Mouse (Mus musculus): ENCODE data around the gene Ago1. TPM values are rescaled to one million over a fixed set of nuclear protein-coding genes. Genes with fewer than 3 reads are reported as not detected.
A peak's percentile ranks its signal among the peaks of the same experiment; 100 is the strongest.

The Ago1 gene
- polyA plus RNA-seq, 1 experiment from 2014 or later: 5.0 TPM

- H3K27ac ChIP-seq (replicated peaks): no peak overlapping the region
- H3K4me3 ChIP-seq (replicated peaks): no peak overlapping the region
- no peak for ATAC-seq (ENCODE audit: insufficient number of reproducible peaks, low FRiP score, low TSS enrichment, low read depth)
- H3K9me3 ChIP-seq (replicated peaks): no peaks in the 10 kb centered on the region
- WGBS: 76% methylated on average over 3 of the region's 3 CpGs
- H3K27me3 ChIP-seq: no peaks in the 10 kb centered on the region
- H3K9ac ChIP-seq: no peak overlapping the region
- no peaks in the 10 kb centered on the region for H3K4me1 ChIP-seq
- H3K36me3 ChIP-seq: peaks cover 72% of the 10 kb centered on the region
- H3K4me2 ChIP-seq (replicated peaks): no peak overlapping the region
Measured at GRCm38 (mm10) chr4:126444528-126444927, 23.9 kb downstream of the Ago1 start.

- 70% methylated on average over 5 of the region's 5 CpGs for WGBS
- Histone ChIP-seq H3K4me2 (replicated peaks) (no peak overlapping the region), H3K9me3 (replicated peaks) (no peaks in the 10 kb centered on the region), H3K9ac (no peak overlapping the region), H3K27ac (replicated peaks) (no peak overlapping the region), H3K36me3 (peaks cover 43% of the 10 kb centered on the region), H3K27me3 (no peaks in the 10 kb centered on the region), H3K4me3 (replicated peaks) (no peak overlapping the region), H3K4me1 (no peaks in the 10 kb centered on the region)
- ATAC-seq (ENCODE audit: insufficient number of reproducible peaks, low FRiP score, low TSS enrichment, low read depth): no peak
Measured at GRCm38 (mm10) chr4:126438261-126438660, 30.1 kb downstream of the Ago1 start.

DNA sequence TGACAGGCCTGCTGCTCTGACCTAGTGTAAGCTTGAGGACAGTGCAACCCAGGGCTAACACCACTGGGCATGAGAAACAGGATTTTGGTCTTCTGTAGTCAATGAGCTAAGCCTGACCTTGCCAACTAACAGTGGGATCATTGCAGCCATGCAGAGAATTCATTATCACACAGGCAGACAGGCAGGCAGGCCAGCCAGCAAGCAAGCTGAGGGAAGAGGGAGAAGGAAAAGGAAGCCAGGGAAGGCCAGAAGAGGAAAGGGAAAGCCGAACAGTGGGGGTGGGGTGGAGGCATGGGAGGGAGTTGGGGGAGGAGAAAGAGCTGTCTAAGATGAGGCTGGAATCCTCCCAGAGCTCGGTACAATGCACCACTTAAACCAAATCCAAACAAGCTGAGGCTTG is 32.1 kb downstream of the Ago1 start:
- ATAC-seq (ENCODE audit: insufficient number of reproducible peaks, low FRiP score, low TSS enrichment, low read depth): no peak
- Histone ChIP-seq H3K4me1 (no peaks in the 10 kb centered on the region), H3K9ac (no peak overlapping the region), H3K4me2 (replicated peaks) (no peak overlapping the region), H3K9me3 (replicated peaks) (no peaks in the 10 kb centered on the region), H3K27me3 (no peaks in the 10 kb centered on the region), H3K4me3 (replicated peaks) (no peak overlapping the region), H3K27ac (replicated peaks) (no peak overlapping the region), H3K36me3 (peaks cover 25% of the 10 kb centered on the region)
- 27% methylated on average over 2 of the region's 2 CpGs for WGBS

DNA sequence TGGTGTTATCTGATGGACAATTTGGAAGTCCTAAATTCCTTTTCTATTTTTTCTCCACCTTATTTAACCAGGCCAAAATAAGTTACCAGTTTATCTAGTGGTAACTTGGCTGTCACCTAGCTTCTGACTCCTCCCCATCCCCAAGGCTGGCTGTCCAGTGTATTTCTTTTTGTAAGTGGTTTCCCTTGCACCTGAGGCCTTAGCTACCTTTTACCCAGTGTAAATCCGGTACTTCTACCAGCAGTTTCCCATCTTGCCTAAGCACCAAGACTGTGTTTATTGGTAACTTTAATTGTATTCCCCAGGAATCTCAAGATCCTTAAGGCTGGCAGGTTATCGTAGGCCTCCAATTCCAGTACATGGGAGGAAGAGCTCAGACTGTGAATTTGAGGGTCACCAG is 34.3 kb downstream of the Ago1 start:
- Histone ChIP-seq H3K27ac (replicated peaks) (no peak overlapping the region), H3K4me2 (replicated peaks) (no peak overlapping the region), H3K27me3 (no peaks in the 10 kb centered on the region), H3K4me1 (no peaks in the 10 kb centered on the region), H3K9ac (no peak overlapping the region), H3K4me3 (replicated peaks) (no peak overlapping the region), H3K9me3 (replicated peaks) (no peaks in the 10 kb centered on the region), H3K36me3 (peaks cover 6% of the 10 kb centered on the region)
- WGBS: 95% methylated on average over 2 of the region's 2 CpGs
- ATAC-seq (ENCODE audit: insufficient number of reproducible peaks, low FRiP score, low TSS enrichment, low read depth): no peak

DNA sequence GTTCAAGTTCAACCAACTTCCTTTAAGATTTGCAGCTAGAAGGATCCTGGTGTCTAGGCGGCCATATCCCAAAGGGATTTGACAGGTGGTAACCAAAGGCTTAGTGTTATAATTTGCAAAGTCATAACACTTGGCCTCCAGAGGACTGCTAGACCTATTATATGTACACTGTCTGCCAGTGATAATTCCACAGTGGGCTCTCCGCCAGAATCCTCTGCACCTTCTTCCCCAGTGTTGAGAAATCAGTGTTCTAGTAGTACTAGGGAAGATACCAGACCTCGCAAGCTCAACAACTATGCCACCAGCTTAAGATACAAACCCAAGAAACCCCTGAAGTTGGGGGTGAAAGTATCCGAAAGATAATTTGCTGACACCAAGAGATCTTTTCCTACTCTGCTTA is 35.2 kb downstream of the Ago1 start:
- H3K9me3 ChIP-seq (replicated peaks): no peaks in the 10 kb centered on the region
- no peak for ATAC-seq (ENCODE audit: insufficient number of reproducible peaks, low FRiP score, low TSS enrichment, low read depth)
- H3K36me3 ChIP-seq: peaks cover 4% of the 10 kb centered on the region; the same call in 1 of the 2 replicates
- no peaks in the 10 kb centered on the region for H3K27me3 ChIP-seq
- peaks cover 6% of the 10 kb centered on the region for H3K4me1 ChIP-seq
- H3K4me2 ChIP-seq (replicated peaks): no peak overlapping the region
- WGBS: 82% methylated on average over 4 of the region's 4 CpGs
- no peak overlapping the region for H3K9ac ChIP-seq
- H3K27ac ChIP-seq (replicated peaks): no peak overlapping the region
- H3K4me3 ChIP-seq (replicated peaks): no peak overlapping the region

GRCm38 (mm10) chr4:126431746-126432145 is 36.6 kb downstream of the Ago1 start:
- 69% methylated on average over 4 of the region's 4 CpGs for WGBS
- no peaks in the 10 kb centered on the region for H3K36me3 ChIP-seq
- H3K27ac ChIP-seq (replicated peaks): no peak overlapping the region
- H3K4me3 ChIP-seq (replicated peaks): no peak overlapping the region
- no peak for ATAC-seq (ENCODE audit: insufficient number of reproducible peaks, low FRiP score, low TSS enrichment, low read depth)
- H3K27me3 ChIP-seq: no peaks in the 10 kb centered on the region
- H3K9me3 ChIP-seq (replicated peaks): no peaks in the 10 kb centered on the region
- H3K9ac ChIP-seq: no peak overlapping the region
- H3K4me2 ChIP-seq (replicated peaks): no peak overlapping the region
- H3K4me1 ChIP-seq: peaks cover 7% of the 10 kb centered on the region

DNA sequence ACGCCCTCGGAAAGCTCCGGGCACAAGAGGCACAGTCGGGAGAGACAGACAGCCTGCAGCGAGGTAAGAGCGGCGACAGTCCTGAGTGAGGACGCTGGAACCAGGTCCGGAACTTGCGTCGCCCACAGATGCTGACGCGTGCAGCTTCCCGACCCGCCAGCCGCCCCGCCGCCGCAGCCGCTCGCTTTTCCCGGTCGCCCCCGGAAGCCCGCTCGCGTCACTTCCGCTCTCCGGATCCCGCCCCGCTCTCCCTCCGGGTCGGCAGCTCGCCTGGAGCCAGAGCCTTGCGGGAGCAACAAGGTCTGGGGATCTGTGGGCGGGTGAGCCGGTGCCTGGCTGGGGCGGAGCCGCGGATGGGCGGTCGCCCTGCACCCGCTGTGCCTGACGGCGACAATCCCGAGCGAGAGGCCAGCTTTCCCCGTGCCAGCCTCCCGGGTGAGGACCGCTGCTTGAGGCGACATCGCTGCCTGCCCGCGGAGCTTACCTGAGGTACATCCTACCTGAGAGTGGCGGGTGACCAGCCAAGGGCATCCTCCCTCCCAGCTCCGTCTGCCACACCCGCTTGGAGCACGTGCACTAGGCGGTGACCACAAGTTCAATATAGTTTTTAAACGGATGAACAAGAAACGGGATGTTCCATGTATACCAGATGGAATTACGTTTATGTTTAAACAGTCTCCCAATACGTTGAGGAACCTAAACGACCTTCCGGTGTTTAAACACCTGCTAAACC is 38.9 kb downstream of the Ago1 start, which contains the start of gene Ago3:
TSS of gene Ago3 (minus strand) at position 210 of the 733 bp plus-strand sequence.
- peak within 1 kb of the TSS; percentile 90 for H3K27ac ChIP-seq (replicated peaks)
- peaks cover 7% of the 10 kb centered on the region for H3K4me1 ChIP-seq
- H3K4me3 ChIP-seq (replicated peaks): peak within 1 kb of the TSS; percentile 81
- H3K9me3 ChIP-seq (replicated peaks): no peaks in the 10 kb centered on the region
- H3K4me2 ChIP-seq (replicated peaks): peak within 1 kb of the TSS; percentile 82
- peak; percentile 94 for ATAC-seq (ENCODE audit: insufficient number of reproducible peaks, low FRiP score, low TSS enrichment, low read depth)
- no peaks in the 10 kb centered on the region for H3K36me3 ChIP-seq
- H3K9ac ChIP-seq: peak within 1 kb of the TSS; percentile 82
- no peaks in the 10 kb centered on the region for H3K27me3 ChIP-seq
- under 1% methylated on average over 65 of the region's 65 CpGs for WGBS

DNA sequence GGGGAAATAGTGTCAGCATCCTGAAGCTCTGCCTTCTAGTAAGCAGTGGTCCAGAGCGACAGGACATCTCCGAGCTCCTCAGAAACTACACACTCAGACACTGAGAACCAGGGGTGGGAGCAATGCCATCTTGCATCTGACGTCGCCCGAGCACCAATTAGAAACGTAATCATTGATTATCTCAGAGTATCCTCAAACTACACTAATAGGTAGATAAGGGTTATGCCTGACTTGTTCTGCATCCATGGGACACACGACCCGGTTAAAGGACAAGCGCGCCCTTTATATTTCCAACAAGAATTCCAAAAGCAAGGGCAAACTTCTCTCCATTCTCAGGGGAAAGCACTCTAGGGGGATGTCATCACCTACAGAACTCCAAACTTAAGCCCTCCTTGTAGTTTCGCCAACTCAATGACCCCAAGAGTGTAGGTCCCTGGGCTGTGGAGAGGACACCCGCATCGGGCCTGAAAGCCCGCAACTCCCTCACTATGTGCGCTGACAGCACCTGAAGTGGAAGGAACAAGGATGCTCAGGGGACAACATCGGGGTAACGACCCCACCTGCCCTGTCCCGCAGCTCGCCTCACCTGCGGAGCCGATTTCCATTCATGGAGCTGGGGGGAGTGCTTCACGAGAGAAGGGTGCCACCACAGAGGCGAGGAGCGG is 39.6 kb downstream of the Ago1 start:
- no peaks in the 10 kb centered on the region for H3K36me3 ChIP-seq
- peak overlapping the region; percentile 90 for H3K27ac ChIP-seq (replicated peaks)
- peaks cover 7% of the 10 kb centered on the region for H3K4me1 ChIP-seq
- peak overlapping the region; percentile 82 for H3K4me2 ChIP-seq (replicated peaks)
- 2% methylated on average over 24 of the region's 24 CpGs for WGBS
- H3K9ac ChIP-seq: peak overlapping the region; percentile 82
- H3K4me3 ChIP-seq (replicated peaks): peak overlapping the region; percentile 81
- no peaks in the 10 kb centered on the region for H3K9me3 ChIP-seq (replicated peaks)
- H3K27me3 ChIP-seq: no peaks in the 10 kb centered on the region
- peak; percentile 52; the same call in 1 of the 2 replicates for ATAC-seq (ENCODE audit: insufficient number of reproducible peaks, low FRiP score, low TSS enrichment, low read depth)

GRCm38 (mm10) chr4:126423866-126424265 is 44.5 kb downstream of the Ago1 start:
- Histone ChIP-seq H3K27ac (replicated peaks) (no peak overlapping the region), H3K4me3 (replicated peaks) (no peak overlapping the region), H3K36me3 (no peaks in the 10 kb centered on the region), H3K9me3 (replicated peaks) (no peaks in the 10 kb centered on the region), H3K27me3 (no peaks in the 10 kb centered on the region), H3K4me2 (replicated peaks) (no peak overlapping the region), H3K4me1 (peaks cover 7% of the 10 kb centered on the region), H3K9ac (no peak overlapping the region)
- no peak for ATAC-seq (ENCODE audit: insufficient number of reproducible peaks, low FRiP score, low TSS enrichment, low read depth)
- 47% methylated on average over 2 of the region's 2 CpGs for WGBS

DNA sequence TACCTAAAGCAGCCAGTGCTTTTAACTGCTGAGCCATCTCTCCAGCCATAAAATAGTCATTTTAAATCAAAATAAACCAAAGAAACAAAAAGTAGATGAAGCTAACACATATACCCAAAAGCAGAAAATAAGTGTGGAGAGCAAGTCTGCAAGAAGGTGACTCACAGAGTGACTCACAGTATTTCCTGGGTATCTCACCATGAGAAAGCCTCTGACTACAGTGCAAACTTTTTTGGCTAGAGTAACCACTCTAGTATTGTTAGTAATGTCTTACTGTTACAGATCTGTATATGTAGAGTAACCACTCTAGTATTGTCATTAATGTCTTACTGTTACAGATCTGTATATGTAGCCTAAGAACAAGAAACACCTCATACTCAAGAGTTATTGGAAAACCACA is 52.7 kb downstream of the Ago1 start:
- Histone ChIP-seq H3K36me3 (no peaks in the 10 kb centered on the region), H3K4me3 (replicated peaks) (no peak overlapping the region), H3K9ac (no peak overlapping the region), H3K27me3 (no peaks in the 10 kb centered on the region), H3K4me2 (replicated peaks) (no peak overlapping the region), H3K4me1 (no peaks in the 10 kb centered on the region), H3K27ac (replicated peaks) (no peak overlapping the region), H3K9me3 (replicated peaks) (no peaks in the 10 kb centered on the region)
- ATAC-seq (ENCODE audit: insufficient number of reproducible peaks, low FRiP score, low TSS enrichment, low read depth): no peak

DNA sequence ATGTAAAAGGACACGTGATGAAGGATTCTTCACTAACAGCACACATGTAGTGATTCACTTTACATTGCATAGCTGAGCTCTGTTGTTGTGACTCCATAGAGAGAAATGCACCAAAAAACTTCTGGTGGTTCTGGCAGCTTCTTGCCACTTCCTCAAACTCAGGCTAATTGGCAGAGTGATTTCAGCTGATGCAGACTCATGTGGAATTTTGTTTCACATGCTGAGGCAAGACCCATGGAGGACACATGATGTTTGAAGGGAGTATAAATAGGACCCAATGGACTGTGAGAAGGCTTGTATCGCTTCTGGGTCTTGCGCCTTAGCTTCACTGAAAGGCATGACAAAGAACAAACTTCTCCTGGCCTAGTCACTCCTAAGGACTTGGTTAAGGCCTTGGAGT is 55.9 kb downstream of the Ago1 start:
- 89% methylated on average over 3 of the region's 3 CpGs for WGBS
- no peak overlapping the region for H3K4me2 ChIP-seq (replicated peaks)
- no peak overlapping the region for H3K9ac ChIP-seq
- H3K27me3 ChIP-seq: no peaks in the 10 kb centered on the region
- H3K36me3 ChIP-seq: no peaks in the 10 kb centered on the region
- H3K9me3 ChIP-seq (replicated peaks): no peaks in the 10 kb centered on the region
- H3K4me3 ChIP-seq (replicated peaks): no peak overlapping the region
- no peaks in the 10 kb centered on the region for H3K4me1 ChIP-seq
- ATAC-seq (ENCODE audit: insufficient number of reproducible peaks, low FRiP score, low TSS enrichment, low read depth): no peak
- H3K27ac ChIP-seq (replicated peaks): no peak overlapping the region

All from embryonic facial prominence, embryonic 15.5 days (tissue).